Mouse (Mus musculus) testis, adult 2 months (tissue): Measurements from ENCODE around the gene Smap1.

ENCODE experiments used
- CTCF ChIP-seq: fragments of 200-500 bp; IDR thresholded peaks from 2 replicates; pipeline ENCODE4 v1.5.1; 2012; ENCODE audit warnings: low read depth, mild to moderate bottlenecking, inconsistent platforms, low read length, moderate library complexity; ENCODE audit not compliant: control insufficient read depth, insufficient read depth, insufficient replicate concordance
- POLR2A ChIP-seq: fragments of 200-500 bp; IDR thresholded peaks from 2 replicates; pipeline ENCODE4 v1.6.1; 2012; ENCODE audit warnings: low read depth, mild to moderate bottlenecking, inconsistent platforms, low read length, moderate library complexity; ENCODE audit not compliant: control insufficient read depth

GRCm38 (mm10) chr1:23920275-23920674 lies 1.8 kb downstream of the Smap1 start:
- TF ChIP-seq CTCF (no peak), POLR2A (no peak)
